Mouse (Mus musculus) embryo, embryonic 10 days (tissue): Measurements from ENCODE around the gene Rcl1.
A peak's percentile ranks its signal among the peaks of the same experiment; 100 is the strongest.

Experiments used
- DNase-seq: peaks from one replicate; pipeline ENCODE4 v3.0.0-alpha.2; 2015; ENCODE audit warnings: low spot score

Rcl1 gene

DNA sequence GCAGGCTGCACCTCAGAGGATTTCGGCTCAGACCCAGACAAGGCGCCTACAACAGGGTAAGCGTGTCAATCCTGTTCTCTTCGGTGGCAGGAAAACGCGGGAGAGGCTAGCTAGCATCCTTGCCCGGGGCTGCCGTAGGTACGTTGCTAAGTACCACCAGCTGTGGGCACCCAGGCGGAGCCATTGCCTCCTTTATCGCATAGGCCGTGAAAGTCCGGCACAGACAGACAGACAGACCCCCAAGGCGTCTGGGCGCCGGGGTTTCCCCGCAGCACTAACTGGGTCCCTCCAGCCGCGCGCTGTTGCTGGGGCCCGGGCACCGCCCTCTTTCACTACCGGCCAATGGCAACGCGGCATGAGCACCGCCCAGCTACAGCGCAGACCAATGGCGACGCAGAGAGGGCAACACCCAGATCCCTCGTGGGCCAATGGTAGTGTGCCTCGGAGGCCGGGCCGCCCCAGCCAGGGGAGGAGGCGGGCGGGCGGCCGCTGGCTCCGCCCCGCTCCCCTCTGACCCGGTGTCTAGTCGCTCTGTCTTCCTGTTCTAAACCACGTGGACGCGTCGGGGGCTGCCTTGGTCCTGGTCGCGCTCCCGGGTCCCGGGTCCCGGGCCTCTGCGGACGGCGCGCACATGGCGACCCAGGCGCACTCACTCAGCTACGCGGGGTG lies at the start of gene Rcl1:
Gene Rcl1 (plus strand): TSS at position 502 of the 669 bp plus-strand sequence.
- DNase-seq: peak; percentile 99

- DNase-seq: no peak
Measured at GRCm38 (mm10) chr19:29052786-29053185, 48.4 kb upstream of the Rcl1 start.

GRCm38 (mm10) chr19:29054594-29054993 lies 46.6 kb upstream of the Rcl1 start:
- no peak for DNase-seq

DNA sequence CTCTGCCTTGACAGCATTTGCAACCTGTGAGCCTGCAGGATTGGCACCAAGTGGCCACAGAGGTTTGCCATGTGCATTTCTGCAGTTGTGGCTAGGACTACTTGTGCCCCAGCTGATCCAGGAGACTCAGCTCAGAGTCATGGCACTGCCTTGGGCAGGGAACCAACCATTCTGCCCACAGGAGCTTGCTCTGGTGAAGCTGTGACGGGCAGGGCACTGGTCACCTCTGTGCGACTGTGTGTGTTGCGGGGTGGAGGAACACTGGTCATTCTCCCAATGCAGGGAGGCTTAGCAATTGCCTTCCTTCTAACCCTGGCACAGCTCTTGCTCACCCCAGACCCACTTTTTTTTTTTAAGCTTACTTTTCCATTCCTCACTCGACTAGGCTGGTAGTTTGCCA lies 45.7 kb upstream of the Rcl1 start:
- DNase-seq: no peak

- DNase-seq: no peak
Measured at GRCm38 (mm10) chr19:29058741-29059140, 42.4 kb upstream of the Rcl1 start.

GRCm38 (mm10) chr19:29059688-29060087 lies 41.5 kb upstream of the Rcl1 start:
- no peak for DNase-seq

DNA sequence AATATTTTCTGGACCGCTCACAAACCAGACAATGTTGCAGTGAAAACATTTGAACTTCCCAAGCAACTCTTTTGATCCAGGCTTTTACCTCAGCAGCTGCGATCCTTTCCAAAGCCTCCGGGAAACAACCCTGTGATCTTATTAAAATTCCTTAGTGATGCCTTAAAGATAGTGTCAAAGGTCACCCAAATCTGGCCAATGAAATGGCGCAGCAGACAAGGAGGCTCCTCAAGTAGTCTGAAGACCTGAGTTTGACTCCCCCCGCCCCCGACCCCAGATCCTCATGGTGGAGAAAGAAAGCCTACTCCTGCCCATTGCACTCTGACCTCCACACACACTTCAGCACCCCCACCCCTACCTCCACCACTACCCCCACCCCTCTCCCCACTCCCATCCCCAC lies 40.9 kb upstream of the Rcl1 start:
- peak; percentile 60 for DNase-seq

GRCm38 (mm10) chr19:29063009-29063408 lies 38.2 kb upstream of the Rcl1 start:
- DNase-seq: no peak

DNA sequence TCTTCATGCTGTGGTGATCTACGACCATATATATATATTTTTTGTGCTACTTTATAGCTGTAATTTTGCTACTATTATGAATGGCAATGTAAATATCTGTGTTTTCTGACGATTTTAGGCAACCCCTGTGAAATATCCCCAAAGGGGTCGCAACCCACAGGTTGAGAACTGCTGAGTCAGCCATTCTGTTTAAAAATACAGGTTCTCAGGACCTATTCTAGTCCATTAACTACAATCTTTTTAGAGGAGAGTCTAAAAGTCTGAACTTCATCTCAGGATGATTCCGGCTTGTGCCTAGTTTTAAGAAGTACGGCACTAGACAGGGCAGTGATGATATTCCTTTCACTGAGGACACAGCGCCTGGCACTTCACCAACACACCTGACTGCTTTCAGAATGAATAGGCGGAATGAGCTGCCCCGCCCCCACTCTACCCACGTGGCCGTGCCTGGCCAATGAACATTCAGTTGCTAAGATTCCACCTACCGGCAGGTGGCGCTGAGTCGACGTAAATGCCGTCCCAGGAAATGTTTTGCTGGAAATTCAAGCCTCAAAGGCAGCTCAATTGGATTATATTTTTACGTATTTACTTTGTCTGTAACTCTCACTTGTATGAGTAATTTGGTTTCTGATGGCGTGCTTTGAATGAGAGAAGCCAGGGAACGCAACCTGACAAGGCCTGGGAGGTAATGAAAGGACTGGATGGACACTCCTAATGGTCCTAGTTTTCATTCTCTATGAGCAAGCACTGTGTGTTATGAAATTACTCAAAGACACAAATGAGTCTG lies 37.4 kb upstream of the Rcl1 start:
- DNase-seq: peak; percentile 97

DNA sequence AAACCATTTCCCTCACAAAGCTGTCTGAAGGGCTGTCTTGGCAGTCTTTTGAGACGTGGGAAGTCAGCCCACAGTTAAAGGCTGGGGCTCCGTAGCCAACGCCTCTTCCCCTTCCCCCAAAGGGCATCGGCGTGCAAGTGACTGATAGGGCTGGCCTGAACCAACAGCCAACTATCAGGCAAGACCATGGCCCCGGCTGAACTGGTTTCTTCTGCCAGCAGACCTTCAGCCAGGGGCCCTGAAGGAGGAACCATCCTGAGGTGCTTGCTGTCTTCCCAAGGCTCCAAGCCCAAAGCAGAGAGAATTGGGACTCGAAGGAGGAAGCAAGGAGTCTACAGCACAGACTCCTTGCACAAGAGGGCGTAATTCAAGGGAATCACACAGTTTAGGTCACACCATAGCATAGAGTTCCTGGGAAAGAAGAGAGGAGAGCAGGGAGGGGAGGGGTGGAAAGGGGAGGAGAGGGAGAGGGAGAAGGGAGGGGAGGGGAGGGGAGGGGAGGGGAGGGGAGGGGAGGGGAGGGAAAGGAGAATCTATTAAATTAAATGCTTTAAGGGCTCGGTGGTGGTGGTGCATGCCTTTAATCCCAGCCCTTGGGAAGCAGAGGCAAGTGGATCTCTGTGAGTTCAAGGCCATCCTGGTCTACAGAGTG lies 36.6 kb upstream of the Rcl1 start:
- no peak for DNase-seq

DNA sequence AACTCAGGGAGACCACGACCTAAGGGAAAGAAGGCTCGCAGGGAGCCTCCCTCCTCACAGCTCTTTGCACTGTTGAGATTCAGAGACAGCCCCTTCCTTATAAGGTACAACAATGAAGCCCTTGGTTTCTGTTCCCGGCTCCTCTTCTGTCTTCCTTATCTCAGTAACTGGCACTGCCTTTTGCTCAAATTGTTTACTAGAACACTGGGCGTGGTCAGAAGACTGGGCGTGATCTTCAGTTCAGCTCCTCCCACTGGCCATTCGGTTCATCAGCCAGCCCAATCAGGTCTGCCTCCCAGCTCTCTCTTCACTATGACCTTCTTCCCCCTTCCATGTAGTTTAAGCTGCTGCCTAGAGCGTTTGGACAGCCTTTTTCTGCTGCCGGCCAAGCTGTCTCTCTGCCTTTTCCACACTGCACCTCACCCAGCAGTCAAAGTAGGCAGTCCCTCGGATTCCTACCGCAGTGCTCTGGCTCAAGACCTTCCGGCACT lies 34.1 kb upstream of the Rcl1 start:
- peak; percentile 89 for DNase-seq

DNA sequence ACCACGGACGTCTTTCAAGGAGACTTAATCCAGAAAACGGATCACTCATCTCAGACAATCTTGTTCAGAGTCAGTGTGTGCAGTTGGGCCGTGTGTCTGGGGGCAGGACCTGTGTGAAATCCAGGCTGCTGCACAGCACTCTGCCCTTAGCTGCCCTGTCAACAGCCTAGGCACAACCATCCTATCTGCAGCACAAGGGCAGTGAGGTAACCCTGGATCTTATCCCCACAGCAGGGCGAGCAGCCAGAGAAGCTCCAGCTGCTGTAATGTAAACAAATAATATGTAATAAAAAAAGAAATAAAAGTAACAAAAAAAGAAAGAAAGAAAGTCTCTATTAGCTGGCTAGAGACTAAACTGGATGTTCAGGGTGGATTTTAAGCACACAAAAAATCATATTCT lies 32.0 kb upstream of the Rcl1 start:
- no peak for DNase-seq

GRCm38 (mm10) chr19:29074802-29075201 lies 26.4 kb upstream of the Rcl1 start:
- DNase-seq: no peak

- DNase-seq: no peak
Measured at GRCm38 (mm10) chr19:29088628-29089027, 12.5 kb upstream of the Rcl1 start.

DNA sequence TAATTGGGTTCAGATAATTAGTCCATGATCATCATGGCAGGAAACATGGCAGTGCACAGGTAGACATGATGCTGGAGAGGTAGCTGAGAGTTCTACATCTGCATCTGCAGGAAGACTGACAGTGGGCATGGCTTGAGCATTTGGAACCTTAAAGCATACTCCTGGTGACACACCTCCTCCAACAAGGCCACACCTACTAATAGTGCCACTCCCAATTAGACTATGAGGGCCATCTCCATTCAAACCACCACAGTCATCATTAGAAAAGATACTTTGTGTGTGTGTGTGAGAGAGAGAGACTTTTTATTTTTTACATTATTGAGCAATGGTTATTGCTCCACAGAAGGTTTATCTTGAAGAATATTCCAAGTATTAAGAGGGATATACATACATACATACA lies 9.0 kb upstream of the Rcl1 start:
- DNase-seq: no peak

DNA sequence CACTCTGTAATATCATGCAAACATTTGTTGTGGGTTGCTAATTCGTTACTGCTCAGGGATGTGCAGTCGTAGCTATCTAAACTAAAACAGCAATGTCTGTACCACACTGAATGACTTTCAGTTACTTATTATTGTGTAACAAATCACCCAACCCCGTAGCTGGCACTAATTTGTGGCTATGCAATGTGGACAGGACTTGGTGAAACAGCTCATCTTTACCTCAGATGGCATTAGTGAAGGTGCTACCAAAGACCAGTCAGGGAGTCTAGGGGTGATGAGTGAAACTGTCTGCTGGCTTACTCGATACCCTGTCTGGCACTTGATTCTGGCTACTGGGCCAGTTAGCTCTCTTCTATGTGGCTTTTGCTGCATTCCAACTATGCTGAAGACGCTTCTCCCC lies 2.1 kb upstream of the Rcl1 start:
- DNase-seq: no peak

DNA sequence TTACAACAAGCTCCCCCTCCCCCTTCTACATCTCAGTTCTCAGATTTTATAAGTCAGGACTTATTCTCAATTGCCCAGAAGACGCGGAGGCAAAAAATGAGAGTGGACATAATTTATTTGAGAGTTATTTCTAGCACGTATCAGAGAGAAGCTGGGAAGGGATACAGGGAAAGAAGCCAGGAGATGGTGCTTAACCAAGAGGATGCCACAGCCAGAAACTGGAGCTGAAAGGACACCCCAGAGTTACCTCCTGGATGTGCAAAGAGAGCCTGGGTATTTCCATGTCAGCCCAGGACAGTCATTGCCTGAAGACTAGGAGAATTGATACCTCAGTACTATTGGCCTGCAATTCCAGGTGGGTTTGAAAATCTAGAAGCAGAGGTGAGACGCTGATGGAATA lies 1.6 kb upstream of the Rcl1 start:
- no peak for DNase-seq

DNA sequence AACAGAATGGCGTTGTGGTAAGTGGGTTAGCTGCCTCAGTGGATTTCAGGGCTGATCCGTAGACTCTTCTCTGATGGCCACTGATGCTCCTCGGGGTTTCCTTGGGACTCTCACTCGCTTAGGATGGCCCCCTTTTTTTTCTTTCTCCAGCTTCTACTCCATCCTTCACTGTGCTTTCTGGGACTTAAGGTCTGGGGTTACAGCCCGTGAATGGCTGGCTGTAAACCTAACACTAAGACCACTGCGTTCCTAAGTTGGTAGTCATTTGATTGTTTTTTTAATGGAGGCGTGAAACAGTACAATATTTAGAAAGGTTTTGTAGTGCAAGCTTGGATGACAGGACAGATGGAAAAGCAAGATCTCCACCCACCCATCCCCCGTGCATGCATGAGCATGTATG lies 914 bp upstream of the Rcl1 start:
- DNase-seq: no peak

DNA sequence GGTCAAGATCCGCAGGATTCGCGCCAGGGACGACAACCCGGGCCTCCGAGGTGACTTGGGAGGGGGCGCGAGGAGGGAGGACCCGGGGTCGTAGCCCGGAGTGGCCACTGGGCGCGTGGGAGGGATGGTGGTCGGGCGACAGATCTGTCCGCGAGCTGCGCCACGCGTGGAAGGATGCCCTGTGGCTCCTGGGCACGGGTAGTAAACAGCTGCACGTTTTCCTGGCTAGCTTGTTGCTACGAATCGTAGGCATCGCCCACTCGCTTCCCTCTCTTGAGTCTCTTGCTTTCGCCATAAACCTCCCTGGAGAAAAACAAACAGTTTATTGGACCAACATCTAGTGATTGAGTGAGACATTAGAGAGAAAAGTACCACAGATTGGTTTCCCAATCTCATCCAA lies 416 bp downstream of the Rcl1 start:
- DNase-seq: peak; percentile 51

- DNase-seq: peak; percentile 35
Measured at GRCm38 (mm10) chr19:29102098-29102497, 923 bp downstream of the Rcl1 start.

DNA sequence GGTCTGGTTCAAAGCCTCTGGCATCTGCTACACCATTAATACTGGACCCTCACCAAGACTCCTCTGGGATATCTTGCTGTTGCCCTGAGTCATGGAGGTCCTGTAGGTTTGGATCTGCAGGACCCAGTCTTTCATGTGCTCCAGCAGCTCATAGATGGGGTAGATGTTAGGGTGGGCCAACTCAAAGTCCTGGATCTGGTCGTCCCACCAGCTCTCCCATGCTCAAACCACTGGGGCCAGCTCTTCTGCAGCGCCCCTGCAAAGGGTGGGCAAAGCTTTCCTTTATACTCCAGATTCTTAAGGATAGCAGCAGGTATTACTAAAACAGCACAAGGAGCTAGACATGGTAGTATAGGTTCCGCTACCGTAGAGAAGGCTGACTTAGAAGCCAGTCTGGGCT lies 4.6 kb downstream of the Rcl1 start:
- DNase-seq: no peak

DNA sequence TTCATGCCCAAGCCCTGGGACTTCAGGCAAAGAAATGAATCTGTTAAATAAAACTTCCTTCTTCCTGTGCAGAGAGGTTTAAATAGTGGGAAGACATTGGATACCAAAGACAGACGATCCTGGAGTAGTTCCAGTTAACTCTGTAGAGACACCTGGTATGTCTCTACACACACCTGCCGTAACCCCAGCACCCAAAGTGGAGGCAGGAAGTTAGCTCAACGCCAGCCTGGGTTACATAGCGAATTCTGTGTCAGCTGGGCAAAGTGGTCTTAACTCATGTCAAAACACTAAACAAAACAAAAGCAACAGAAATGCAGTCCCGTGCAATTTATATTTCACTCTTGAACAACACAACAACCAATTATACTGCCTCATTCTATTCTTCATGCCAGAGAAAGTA lies 5.1 kb downstream of the Rcl1 start:
- no peak for DNase-seq

DNA sequence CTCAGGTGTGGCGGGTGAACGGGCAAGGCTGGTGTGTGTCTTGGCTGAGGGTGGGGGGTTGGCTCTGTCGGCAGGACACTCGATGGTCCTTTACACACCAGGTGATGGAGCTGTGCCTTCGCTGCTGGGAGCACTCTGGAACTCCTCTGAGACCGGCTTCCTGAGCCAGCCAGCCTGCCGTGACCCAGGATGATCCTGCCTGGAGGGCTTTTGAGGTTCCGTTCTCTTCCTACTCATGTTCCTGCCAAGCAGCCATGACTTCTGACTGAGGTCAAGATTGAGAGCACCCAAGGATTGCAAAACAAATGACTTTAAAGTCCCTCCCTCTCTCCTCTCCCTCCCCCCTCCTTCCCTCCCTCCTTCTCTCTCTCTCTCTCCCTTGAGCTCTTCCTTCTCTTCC lies 11.5 kb downstream of the Rcl1 start:
- no peak for DNase-seq
